Mouse (Mus musculus) retina, adult 2 months (tissue): Measurements from ENCODE around the gene Babam2.

Experiments used
- DNase-seq: peaks from one replicate; pipeline ENCODE4 v3.0.0-alpha.2; 2012; ENCODE audit warnings: low read depth, low spot score

Gene Babam2

DNA sequence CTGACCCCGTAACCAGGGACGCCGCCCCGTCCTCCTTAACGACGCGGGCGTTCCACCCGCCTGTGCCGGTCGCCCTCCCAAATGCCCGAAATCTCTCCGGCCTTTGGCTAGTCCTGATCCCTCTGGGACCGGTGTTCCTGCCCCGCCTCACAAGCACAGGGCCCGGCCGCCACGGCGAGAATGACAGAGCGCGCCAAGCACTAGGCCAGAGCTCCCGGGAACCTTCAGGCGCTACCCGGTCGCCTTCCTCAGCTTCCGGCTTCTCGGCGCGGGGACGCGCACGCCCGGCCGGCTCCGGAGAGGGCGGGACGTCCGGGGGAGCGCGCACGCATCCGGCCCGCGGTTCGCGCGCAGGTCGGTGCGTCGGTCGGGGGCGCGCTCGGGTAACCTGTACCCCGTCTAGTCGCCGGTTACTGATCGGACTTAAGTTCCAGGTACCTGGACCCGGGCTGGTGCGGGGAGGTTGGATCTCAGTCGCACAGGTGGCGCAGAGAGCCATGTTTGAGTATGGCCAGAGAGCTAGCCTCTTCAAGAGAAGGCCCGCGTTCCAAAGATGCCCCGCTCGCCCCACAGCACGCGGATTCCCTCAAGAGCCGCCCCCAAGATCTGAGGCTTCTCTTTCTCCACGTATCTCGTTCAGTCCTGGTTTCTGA lies at the start of gene Babam2:
TSS of gene Babam2 (plus strand) at position 41 of the 653 bp plus-strand sequence.
- DNase-seq, result peak; percentile 88

DNA sequence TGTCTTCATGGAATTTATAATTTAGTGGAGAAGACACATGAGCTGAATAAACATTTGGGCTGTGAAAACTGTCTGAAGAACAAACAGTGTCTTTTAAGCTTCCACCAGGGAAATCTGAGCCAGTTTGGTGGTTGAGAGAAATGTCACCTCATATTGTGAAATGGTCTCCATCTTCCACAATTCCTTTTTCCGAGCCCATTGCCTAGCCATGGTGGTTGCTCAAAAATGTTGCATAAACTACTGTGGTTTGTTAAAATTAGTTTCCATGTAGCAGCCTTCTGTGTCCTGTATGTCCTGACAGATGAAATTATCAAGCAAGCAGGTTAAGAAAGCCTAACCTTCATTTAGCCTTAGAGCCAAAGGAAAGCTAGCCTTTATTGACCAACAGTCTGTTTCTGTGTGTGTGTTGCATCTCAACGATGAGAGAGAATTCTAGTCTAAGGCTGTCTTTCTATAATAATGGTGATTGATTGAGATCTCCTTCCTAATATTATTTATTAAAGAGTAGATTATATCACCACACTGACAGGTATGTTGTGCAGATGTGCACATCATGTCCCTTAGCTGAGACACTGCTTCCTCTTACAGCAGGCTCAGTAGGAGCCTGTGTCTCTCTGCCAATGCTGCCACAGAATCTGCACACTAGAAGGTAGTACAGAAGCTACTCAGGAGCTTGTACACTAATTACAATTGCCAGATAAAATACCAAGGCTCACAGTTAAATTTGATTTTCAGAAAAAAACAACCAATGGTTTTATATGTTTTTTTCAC lies 46.8 kb upstream of the Babam2 start:
- DNase-seq, result no peak

DNA sequence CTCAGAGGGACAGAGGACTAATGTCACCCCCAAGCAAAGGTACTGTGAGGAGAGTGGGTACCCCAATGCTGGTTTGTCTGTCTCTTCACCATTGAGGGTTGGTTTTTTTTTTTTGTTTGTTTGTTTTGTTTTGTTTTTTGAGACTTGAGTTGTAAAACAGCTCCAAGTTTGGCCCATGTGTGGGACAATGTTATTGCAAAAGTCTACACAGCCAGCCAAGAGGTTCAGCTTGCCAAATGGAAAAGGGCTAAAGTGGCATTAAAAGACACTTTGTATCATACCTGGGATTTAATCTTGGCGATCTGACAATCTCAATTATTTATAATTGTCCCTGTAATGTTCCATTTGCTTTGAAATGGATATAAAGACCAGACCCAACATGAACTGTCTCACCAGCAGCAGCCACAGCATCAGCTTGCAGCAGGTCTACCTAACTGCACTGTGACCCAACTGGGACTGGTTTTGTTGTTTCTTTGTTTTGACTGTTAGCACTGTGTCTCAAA lies 41.7 kb upstream of the Babam2 start:
- no peak for DNase-seq

DNA sequence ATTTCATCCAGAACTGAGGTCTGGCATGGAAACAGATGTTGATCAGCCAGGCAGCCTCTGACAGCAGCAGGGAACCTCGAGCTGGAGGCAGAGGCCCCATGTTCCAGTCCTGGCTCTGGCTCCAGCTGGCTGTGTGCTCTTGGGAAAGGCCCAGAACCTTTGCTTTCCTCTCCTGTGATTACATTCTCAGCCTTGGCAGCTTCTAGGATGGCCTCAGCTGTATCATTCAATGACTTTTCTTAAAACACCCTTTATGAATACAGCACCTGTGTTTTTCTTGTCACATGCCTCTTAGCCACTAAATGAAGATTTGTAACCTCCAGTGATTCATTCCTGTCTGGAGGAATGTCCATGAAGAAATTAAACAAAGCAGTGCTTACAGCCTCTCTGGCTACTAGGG lies 31.3 kb upstream of the Babam2 start:
- no peak for DNase-seq

DNA sequence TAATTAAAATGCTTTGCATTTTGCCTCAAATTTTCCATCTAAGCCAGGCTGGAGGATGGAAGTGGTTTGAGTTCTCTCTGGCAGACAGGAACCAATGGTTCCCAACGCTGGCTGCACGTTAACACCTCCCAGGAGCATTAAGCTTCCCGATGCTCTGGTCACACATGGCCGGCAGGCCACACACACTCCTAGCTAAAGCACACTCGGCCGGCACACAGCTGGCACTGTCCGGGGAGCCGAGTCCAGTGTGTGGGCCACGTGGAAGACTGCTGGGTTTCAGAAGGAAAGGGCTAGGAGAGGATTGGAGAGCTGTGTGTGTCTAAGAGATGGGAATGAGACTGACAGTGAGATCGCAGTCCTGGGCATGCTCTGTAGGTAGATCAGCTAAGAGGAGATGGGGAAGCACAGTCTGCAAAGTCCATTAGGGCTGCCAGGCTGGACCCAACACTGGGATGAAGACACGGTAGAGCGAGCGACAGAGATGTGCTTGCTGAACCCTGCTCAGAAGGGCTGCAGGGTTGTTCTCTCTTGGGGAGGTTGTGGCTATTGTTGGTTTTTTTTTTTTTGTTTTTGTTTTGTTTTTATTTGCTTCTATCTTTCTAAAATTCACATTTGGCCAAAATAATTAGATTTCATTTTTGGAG lies 29.0 kb upstream of the Babam2 start:
- DNase-seq, result no peak

DNA sequence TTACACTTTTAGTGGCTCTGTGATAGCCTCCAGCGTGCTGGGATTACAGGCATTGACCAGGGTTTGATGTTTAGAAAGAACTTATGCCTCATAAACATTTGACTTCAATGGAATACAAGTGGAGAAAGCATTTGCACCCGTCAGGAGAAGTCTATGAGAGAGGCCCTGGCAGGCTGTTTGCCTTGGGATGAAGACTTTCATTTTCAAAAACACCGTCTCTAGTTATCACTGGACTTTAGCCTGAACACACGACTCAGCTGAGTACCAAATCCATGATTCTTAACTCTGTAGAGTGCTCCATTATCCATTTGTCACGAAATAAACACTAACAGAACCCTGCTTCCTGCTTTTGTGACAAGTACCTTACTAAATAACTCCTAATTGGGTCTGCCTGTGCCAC lies 27.5 kb upstream of the Babam2 start:
- no peak for DNase-seq

DNA sequence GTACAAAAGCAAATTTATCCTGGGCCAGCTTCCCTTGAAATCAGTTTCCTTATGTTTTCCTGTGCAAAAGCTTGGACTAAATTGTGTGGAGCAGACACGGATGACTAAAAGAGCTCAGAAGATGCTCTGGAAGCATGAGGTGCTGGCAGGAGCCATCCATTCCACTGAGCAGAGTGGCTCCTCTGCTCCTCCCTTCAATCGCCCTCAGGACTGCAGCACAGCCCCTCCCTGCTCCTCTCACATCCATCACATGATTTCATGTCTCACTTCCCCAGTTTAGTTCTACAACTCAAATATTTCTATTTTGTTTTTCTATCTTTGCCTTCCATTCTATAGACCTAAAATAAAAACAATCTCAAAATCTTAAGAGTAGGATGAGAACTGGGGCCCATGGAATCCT lies 26.3 kb upstream of the Babam2 start:
- no peak for DNase-seq

DNA sequence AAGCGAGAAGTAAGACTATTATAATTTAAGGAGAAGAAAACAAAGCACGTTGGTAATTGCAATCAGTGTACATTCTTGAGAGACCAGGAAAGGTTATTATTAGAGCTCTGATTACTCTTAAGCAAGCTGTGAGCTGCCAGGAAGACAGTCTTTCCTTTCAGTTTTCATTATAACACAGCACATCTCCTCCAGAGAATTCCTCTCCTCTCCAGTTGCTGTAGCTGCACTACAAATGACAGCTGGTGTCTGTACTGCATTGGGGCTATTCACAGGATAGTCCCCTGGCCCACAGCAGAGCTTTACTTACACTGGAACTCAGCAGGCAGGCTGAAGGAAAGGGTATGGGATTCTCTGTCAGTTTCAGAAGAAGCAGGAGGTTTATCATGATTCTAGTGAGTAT lies 24.1 kb upstream of the Babam2 start:
- DNase-seq, result no peak

DNA sequence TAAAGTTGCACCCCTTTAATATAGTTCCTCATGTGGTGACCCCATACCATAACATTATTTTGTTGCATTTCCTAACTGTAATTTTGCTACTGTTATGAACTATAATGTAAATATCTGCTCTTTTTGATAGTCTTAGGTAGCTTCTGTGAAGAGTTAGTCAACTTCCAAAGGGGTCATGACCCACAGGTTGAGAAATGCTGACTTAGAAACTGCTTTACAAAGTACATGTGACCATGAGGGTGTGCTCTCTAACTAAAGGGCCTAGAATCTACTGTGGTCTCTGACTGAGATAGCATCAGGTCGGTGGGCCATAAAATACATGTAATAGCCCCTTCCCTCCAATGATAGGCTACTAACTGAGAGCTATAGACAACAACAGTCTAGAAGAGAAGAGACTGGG lies 19.5 kb upstream of the Babam2 start:
- DNase-seq, result no peak

DNA sequence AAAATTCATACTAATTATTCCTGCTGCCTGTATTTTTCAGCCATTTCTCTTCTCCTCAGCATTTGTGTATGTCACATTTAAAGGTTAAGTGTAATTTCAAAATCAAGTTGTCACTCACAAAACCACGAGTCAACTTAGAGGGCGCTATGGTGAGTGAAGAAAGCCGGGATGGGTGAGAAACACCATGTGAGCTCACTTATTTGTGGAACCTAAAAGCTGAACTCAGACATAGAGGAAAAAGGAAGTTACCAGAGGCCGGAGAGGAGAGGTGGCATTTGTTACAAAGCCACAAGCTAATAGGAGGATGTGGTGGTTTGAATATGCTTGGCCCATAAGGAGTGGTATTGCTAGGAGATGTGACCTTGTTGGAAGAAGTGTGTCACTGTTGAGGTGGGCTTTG lies 17.3 kb upstream of the Babam2 start:
- DNase-seq, result no peak

DNA sequence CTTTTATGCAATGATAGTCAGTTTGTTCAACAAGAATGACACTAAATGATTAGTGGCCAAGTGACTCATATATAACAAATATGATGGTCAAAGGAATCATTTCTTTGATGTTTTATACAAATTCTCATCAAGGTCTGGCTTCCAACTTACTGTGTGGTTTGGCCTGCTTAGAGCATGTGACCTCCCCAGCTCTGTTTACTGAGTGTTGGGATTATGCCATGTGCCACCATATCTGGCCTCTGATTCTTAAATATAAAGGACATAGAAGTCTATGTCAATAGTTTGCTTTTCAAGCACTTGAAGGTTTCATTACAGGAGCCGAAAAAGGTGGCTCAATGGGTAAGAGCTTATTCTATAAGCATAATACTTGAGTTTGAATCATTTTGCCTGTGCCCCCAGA lies 15.2 kb upstream of the Babam2 start:
- DNase-seq, result no peak

DNA sequence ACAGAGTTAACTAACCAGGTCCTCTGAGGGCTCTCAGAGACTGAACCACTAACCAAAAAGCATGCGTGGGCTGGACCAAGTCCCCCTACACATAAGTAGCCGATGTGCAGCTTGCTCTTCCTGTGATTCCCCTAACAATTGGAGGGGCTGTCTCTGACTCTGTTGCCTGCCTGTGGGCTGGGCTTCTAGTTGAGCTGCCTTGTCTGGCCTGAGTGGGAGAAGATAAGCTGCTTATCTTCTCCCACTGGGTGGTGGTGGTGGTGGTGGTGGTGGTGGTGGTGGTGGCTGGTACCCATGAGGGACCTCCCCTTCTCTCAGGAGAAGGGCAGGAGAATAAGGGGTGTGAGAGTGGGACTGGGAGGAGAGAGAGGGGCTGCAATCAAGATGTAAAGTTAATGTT lies 11.4 kb upstream of the Babam2 start:
- no peak for DNase-seq

DNA sequence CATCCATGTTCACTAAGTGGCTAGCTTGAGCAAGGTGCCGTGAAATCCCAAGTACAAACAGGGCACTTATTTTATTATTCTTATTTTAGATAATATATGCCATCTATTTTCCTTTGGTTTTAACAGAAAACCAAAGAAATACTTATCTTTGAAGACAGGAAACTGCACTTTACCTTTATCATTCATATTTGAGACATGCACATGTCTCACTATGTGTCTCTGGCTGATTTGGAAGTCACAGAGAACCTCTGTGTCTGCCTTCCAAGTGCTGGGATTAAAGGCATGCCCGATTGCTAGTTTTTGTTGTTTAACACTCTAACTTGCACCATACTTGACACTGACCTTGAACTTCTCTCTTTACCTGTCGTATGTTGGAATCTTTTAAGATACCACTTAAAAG lies 9.5 kb upstream of the Babam2 start:
- DNase-seq, result no peak

DNA sequence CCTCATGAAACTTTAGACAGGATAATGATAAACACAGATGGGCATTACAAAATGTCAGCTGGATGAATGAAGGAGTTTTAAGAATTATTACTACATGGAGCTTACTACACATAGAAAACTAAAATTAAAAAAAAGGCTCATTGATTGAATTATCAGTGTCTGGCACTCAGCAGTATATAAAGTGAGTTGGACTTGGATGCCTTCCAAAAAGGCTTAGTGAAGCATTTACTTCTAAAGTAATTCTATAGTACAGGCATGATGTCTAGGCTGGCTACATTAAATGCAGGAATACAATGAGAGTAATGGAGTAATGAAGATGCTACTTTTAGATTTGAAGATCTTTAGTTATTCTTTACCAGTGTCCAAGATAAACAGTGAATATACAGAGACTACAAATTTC lies 4.3 kb upstream of the Babam2 start:
- no peak for DNase-seq

DNA sequence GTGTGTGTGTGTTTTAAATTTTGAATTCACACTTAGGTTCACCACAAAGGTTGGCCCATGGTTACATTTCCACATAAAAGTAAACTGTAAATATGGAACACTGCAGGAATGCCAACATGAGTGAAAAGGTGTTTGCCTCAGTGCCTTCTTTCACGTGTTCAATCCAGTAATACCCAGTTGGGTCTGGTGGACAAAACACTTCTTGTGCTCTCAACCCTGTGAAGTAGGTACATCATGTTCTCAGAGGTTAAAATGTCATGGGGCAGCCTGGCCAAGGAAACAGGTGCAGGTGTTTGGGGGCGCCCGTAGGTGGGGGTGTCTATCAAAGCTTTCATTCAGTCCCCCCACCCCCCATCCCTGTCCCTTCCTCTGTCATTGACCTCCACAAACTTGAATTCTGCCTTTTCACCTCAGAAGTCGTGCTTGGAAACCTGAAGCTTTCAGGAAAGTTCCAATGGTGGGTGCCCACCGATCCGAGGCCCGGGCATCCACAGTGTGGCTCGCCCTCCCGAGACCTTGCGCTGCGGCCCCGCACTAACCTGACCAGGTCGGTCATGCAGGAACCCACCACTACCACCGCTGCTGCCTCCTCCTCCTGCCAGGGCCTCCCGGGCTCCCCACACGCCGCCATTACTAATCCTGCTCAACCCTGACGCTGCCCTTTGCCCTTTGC lies 377 bp upstream of the Babam2 start, which contains the start of gene Rbks:
TSS of gene Rbks (minus strand) at position 657 of the 673 bp plus-strand sequence.
- DNase-seq, result peak; percentile 3

DNA sequence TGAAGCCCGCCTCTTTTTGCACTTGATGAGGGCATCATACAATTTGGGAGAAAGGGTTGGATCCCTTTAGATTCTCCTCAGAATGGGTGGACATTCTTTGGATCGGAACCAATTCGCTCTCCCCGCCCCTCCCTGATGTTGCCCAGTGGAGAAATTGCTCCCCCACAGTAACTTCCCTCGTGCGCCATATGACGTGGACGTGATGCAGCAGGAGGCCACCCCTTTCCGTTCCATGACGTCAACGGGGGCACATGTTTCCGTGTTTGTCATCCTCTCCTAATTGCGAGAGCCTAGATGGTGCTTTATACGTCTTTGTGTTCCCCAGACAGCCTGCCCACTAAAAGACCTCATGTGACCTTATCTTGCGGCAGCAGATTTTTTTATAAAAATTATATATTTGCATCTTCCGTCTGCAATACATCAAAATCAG lies 828 bp downstream of the Babam2 start:
- peak; percentile 52 for DNase-seq

DNA sequence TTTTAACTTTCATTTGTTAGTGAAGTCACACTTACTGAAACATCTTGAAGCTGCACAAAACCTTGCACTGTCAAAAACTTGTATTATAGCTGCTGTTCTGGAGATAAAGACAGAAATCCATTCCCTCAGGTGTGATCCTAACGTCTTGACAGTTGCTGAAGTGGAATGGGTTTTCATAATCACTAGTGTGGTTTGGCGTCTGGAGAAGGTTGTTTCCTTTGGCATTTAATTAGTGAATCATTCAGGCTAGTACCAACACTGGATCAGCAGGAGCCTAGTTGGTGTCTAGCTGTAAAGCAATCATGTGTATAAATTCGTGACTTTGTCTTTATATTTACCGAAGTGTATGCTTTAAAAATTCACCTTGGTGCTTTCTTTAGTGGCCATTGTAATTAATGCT lies 1.4 kb downstream of the Babam2 start:
- no peak for DNase-seq

DNA sequence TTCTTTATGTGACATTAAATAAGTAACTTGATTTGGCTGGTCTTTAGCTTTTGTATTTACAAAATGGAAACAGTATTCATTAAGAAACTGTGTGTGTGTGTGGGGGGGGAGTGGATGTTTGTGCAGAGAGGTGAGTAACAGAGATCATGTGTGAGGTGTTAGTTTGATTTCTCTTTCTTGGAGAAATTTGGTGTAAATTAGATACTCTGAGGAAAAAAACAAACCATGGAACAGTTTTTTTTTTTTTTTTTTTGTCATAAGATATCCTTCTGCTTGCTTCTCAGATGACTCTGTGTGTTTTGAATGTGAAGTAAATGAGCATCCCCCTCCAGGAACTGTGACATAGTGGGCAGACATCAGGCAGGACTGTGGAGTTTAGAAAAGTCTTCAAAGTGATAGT lies 1.9 kb downstream of the Babam2 start:
- no peak for DNase-seq

DNA sequence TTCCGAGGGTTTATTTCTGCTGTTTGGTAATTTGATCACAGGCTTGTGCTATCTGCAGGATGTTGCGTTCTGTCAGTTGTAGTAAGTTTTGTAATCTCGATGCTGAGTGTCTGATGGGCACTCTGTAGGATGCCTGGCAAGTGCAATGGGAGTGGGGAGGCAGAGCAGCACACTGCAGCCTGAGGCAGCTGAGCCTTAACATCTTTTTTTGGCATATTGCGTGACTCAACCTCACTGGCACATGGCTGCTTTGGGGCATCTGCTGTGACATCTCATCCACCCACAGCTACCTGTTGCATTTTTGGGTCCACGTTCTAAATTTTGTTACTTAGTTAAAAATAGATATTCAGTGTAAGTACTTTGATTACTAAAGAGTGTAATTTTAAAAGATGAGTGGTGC lies 7.5 kb downstream of the Babam2 start:
- DNase-seq, result no peak

DNA sequence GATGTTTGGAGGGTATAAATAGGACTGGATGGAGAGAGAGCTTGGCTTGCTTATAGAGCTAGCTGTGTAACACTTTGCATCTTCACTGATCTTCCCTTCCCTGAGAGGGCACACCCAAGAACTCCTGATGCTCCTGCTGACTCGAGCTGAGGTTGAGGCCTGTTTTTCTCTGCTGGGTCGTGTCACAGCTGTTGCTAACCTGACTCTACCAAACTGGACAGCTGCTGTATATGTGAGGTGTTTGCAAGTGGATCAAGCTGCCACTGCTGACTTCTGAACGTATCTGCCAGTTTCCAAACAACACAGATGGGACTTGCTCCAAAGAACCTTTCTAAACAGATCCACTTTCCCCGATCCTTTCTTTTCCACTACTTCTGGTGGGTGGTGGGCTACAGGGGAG lies 9.3 kb downstream of the Babam2 start:
- DNase-seq, result no peak

DNA sequence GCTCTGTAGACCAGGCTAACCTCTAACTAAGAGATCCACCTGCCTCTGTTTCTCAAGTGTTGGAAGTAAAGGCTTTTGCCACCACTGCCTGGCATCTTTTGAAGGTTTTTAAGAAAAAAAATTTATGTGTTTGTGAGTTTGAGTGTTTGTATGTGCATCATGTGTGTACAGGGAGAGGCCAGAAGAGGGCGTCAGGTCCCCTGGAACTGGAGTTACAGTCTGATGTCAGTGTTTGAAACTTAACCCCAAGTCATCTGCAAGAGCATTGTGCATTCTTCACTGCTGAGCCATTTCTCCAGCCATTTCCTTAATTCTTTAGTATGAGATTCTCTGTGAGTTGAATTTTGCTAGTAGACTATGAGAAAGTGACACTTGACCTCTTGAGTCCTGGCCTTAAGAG lies 11.9 kb downstream of the Babam2 start:
- DNase-seq, result no peak

DNA sequence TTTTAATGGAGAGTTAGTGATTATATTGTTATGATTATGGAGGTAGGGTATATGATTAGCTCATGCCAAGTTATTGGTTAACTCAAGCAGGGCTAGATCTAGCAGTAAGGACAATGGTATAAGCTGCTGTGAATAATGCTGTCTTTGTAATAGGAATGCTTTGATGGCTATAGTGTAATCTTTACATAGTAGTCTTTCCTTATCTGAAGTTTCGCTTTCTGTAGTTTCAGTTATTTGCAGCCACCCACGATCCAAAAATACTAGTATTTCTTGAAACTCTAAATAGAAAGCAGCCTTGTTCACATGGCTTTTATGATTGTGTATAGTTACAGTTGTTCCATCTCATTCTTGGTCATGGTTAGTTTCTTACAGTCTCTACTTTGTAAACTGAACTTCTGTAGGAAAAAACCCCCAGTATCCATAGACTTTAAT lies 15.8 kb downstream of the Babam2 start:
- DNase-seq, result no peak
